Mouse (Mus musculus): ENCODE results near the gene Exoc3l.

- TF ChIP-seq CTCF (IDR thresholded peaks at IDR 0.05; ENCODE audit: low read depth) (peak; percentile 34; the same call in 1 of the 2 replicates), EP300 (optimal IDR thresholded peaks at IDR 0.05) (no peak)
Measured at GRCm38 (mm10) chr8:105263244-105263912, 32.5 kb downstream of the Exoc3l start.

Measured in stomach, postnatal 0 days (tissue).